Mouse (Mus musculus): ENCODE results near the gene Fgd4.
"Not testable (repeated sequence)": the region's sequence is repeated elsewhere in the genome, so short reads cannot be mapped to it uniquely, and the experiment has no call there.

Fgd4 gene

DNA sequence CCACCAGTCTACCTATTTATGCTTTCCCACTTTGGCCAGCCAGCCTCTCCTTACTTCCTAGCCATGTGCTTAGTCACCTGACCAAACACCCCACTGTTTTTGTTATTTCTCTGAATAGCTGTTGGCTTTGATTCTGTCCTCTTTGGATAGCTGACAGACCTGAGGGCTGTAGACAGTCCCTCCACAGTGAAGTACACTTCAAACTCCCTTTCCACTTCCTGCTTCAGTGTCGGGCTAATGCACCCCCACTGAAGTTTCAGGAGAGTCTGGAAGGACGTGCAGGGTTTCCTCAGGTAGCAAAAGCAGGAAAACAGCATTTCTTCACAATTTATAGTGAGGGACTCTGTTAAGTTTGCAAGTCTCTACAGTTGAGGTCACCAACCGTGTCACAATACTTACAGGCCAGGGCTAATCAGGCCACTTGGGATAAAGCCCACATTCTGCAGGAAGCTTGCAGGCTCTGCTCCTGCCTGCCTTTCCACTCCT, 57.4 kb downstream of the Fgd4 start:
- ATAC-seq (ENCODE audit: low TSS enrichment), result no peak

DNA sequence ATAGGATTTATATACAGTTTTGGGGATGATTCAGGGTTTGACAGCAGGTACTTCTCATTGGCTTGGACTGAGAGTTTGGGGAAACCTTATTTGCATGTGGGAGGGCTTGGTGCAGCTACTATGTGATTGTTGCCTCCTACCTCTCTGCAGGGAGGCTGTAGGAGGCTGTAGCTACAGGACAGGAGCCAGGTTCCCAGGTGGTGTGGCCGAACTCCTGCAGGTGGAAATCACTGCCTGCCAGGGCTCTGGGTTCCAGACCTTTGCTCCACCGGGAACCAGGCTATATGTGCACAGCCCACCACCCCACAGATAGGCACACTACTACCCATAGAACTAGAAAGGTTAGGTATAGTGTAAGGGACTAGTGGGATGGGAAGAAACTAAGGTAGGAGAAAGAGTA, 61.0 kb downstream of the Fgd4 start:
- ATAC-seq (ENCODE audit: low TSS enrichment), result not testable (repeated sequence)

DNA sequence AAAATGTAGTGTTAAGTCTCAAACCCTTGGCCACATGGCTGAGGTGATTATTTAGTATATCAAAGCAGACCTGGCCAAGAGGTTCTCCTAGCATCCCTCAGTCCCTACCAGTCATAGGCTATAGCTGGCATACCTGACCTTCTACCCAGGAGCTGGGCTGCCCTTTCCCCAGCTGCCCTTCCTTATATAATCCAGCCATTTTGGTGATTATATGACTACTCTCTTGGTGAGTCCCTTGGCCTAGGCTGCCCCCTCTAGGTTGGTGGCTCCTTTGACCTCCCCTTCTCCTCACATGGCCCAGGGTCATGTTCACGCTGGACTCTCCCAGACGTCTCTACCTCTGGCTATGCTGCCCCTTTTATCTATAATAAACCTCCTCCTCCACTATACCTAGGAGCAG, 65.1 kb downstream of the Fgd4 start:
- ATAC-seq (ENCODE audit: low TSS enrichment), result no peak

DNA sequence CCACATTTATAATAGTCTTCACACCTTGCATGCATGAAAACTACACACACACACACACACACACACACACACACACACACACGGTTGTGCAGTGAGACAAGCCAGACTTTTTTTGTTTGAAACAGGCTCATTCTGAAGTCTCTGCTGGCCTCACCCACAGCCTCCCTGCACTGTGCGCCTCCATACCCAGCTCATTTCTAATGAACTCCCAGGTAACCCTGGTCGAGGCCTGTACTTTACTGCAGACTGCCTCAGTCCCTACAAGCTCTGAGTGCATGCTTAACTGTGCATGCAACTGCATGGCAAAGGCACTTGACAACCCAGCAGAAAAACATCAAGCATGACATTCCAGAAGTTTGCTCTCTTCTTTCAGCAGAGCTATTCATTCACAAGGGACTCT, 72.3 kb downstream of the Fgd4 start:
- ATAC-seq (ENCODE audit: low TSS enrichment), result no peak

DNA sequence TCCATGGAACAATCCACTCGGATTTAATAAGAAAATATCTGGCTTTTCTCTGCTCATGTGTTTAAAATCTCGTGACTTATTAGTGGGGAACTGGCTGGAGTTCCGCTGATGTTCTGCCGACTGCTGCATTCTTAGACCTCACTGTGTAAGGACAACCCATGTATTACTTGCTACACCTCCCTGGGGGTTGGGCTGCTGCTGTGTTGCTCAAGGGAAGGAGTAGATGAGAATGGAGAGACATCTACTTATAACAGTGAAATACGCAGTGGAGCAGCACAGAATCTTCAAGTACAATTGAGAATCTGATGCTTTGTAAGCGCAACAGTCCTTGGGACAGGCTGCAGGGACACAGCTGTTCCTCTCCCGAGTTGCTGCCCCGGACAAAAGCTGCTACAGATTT, 73.1 kb downstream of the Fgd4 start:
- ATAC-seq (ENCODE audit: low TSS enrichment), result peak; percentile 84

DNA sequence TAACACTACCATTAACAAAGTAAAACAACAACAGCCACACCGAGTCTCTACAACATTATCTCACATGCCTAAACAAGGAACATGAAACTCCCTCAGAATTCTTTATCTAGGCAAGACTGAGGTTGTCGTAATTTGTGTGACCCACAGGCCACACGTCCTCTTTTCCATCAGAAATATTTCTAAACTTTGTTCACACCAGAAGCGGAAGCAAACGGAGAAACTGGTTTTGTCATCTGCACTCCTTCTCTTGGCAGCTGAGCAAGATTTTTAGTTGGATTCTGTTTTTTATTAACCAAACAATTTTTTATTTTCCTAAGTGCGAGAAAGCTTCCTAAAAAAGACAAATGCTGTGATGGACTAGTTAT, 73.6 kb downstream of the Fgd4 start:
- no peak for ATAC-seq (ENCODE audit: low TSS enrichment)

DNA sequence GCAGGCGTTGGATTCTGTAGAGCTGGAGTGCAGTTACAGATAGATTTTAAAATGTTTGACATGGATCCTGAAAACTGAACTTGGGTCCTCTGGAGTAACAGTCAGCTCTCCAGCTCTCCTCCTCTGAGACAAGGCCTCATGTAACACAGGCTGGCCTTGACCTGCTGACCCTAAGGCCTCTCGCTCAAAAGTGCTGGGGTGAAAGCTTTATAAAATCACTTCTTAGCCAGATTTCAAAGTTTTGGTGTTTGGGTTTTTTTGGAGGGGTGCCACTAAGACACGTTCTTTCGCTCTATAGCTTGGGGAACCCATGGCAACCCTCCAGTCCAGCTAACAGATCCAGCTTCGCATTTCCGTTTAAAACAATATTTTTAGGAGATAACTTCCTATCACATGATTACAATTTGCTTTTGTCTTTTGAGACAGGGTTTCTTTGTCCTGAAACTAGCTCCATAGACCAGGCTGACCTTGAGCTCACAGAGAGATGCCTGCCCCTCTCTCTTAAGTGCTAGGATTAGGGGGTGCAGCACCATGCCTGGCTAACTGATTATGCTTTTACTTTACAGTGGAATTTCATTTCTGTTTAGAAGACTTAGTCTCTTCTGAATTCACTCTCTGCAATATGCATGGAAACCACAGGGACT, 74.1 kb downstream of the Fgd4 start:
- no peak for ATAC-seq (ENCODE audit: low TSS enrichment)

DNA sequence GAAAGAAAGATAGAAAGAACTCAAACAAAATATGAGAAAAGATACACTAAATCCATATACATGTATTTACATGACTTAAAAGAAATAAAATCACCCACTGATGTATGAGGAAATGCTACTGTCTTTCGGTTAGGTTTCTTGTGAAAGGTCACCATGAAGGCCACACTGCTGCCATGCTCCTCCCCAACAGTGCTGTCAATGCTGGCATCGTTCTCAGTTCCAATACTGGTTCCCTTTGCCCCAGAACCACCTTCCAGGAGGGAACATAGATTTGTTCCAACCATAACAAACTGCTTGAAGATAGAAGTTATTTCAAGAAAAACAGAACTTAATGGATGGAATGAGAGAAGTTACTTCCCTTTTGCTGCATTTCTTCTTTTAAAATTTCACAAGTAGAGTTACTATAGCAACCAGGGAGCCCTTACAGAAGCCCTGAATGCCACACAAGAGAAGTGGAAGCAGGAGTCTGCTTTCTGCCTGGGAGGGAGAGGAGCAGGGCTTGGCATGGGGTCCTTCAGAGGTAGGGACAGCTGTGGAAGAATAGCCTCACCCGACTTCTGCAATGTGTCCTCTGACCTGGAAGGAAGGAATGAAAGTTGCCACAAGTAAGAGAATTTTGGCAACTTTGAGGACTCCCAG, 75.0 kb downstream of the Fgd4 start:
- peak; percentile 78 for ATAC-seq (ENCODE audit: low TSS enrichment)

DNA sequence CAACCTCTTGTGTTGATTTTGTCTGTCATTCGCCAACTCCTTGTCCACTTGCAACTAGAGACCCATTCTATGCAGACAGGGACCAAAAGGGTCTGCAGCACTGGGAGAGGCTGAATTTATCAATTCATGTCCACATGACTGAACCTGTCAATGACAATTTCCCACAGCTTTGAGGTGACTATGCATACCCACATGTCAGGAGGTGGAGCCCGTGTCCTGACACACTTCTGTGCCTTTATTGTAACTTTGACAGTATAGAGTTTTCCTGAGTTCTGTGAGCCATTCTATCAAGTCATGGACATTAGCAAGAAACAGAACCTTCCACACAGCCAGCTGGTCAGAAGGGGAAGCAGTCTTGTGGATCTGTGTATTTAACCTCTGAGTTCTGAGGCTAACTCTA, 76.7 kb downstream of the Fgd4 start:
- no peak for ATAC-seq (ENCODE audit: low TSS enrichment)

DNA sequence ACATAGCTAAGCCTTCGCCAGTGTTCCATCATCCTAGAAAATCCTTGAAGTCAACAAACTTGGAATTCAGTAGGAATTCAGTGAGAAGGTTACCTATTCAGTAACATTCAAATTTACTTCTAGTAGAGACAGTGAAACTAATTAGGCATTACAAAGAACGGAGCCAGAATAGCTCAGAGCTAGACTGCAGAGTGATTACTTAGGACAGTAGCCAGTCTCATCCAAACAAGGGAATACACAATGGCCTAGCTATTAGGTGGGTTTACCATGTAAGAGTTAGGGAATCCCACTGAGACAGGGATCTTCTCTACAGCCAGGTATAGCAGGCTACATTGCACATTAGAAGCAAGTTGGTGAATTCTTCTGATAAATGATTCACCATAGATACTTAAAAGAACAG, 77.5 kb downstream of the Fgd4 start:
- ATAC-seq (ENCODE audit: low TSS enrichment), result not testable (repeated sequence)

DNA sequence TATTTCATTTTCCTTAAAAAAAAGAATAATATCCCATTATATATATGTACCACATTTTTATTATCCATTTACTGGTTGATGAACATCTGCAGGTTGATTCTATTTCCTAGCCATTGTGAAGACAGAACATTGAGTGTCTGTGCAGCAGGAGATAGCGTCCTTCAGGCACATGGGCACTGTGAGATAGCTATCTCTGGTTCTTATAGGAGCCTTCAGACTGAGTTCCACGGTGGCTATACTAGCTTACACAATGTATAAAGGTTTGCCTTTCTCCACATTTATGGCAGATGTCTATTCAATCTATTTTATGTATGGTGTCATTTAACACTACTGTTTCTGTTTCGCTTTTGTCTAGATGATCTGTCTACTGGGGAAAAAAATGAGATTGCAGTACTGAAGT, 98.9 kb downstream of the Fgd4 start:
- no peak for ATAC-seq (ENCODE audit: low TSS enrichment)

DNA sequence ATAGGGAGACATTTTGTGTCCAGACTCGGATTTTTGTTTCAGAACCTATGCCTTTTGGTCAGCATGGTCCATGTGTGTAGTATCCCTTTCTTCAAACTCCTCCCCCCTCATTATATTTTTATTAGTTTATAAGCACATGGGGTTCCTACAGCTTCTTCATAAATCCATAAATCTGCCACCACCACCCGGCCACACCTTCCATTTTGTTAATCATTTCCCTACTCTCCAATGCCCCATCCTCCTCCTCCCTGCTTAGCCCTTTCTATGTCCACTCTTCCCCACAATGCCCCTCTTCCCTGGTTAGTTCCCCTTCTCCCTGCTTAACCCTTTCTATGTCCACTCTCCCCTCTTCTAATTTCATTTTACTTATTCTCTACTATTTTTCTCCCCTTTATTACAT, 99.4 kb downstream of the Fgd4 start:
- ATAC-seq (ENCODE audit: low TSS enrichment), result no peak

DNA sequence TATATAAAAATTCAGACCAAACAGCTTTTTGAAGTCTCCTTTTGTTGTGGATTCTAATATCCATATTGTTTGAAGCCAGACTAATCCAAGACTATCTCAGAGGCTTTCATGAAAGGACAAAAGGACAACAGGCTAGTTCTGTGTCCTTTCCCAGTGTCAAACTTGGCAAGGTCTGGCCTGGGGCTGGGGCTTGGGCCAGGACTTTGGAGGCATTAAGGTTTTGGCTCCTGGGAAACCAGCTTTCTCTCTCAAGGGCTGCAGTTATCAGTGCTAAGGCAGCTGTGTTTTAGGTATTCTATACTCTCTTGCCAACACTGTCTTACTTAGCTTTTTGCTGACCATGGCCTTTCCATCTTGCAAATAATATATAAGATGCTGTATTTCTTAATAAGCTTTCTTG, 101.6 kb downstream of the Fgd4 start:
- ATAC-seq (ENCODE audit: low TSS enrichment), result no peak

DNA sequence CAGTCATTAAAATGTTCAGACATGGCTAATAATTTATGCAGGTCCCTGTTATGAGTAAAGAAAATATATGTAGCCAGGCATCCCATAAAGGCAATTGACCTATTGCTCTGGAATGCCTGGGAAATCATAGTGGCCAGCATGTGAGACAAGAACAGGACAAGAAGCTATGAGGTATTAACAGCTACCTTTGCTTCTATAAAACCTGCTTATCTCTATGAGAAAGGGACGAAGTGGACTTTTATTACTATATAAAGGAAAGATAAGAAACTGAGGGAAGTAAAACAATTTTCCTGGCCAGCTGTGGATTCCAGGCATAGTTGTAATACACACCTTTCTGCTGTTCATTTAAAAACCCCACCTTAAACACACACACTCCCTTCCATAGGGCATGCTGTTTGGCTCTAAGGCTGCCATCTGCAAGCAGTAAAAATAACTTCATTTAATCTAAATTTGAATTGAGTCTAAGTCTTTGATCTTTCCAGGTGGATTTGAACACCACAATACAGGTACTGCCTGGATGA, 114.8 kb downstream of the Fgd4 start:
- ATAC-seq (ENCODE audit: low TSS enrichment), result no peak

DNA sequence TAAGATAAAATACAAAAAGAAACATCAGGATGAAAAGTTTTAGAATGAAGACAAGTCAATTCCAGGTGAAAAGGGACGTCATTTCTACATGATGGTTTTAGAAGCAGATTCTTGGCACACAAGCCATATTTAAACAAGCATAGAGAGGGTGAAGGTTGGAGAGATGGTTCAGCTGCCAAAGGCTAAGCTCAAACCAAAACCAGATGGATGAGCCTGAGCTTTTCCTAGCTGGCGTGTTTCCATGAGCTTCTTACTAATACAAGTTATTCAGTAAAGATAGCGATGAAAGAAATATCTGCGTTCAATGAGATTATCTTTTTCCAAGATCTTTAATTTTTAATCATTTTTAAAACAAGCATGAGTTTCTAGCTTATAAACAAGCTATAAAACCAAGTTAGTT, 115.7 kb downstream of the Fgd4 start:
- no peak for ATAC-seq (ENCODE audit: low TSS enrichment)

DNA sequence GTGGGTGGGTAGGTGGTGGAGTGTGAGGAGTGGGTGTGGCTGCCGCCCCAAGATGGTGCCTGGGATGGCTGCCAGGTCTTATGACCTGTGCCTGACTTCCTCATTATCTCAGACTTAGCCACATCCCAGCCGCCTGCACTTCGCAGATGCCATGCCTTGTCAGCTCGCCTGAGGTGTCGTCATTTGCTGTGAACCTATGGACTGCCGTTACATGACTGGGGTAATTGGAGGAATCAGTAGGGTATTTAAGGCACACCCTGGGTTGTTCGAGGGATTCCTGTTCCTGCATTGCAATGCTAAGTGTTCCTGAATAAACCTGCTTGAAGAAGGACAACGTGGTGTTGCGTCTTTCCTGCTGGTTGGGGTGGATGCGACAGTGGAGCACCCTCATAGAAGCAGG, 126.9 kb downstream of the Fgd4 start:
- ATAC-seq (ENCODE audit: low TSS enrichment), result not testable (repeated sequence)

DNA sequence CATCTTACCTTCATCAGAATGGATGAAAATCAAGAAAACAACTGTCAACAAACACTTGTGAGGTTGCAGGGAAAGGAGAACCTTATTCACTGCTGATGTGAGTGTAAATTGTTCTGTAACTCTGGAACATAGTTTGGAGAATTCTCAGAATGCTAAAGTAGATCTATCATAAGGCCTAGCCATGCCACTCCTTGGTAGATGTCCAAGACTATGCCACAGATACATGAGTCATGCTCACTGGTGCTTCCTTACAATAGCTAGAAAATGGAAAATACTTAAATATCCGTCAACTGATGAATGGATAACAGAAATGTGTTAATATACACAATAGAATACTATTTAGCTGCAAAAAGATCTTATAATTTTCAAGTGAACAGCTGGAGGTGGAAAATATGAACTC, 150.3 kb downstream of the Fgd4 start:
- ATAC-seq (ENCODE audit: low TSS enrichment), result peak; percentile 52; the same call in 1 of the 2 replicates

DNA sequence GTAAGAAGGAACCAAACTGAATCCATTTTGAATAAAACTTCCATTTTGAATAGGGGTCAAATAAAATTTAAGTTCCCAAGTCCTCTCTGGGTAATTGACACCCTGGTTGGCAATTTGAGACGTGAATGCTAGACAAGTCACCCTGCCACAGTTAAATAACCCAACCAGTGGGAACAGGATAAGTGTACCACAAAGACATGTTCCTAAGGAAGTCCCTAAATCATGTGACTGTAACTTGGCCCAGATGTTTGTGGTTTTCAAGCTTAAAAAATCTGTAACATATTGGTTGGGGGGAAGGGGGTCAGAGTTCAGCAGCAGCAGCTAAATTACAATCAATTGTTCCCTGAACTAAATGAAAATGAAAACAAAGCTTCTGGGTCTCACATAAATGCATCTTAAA, 161.9 kb downstream of the Fgd4 start:
- ATAC-seq (ENCODE audit: low TSS enrichment), result no peak

DNA sequence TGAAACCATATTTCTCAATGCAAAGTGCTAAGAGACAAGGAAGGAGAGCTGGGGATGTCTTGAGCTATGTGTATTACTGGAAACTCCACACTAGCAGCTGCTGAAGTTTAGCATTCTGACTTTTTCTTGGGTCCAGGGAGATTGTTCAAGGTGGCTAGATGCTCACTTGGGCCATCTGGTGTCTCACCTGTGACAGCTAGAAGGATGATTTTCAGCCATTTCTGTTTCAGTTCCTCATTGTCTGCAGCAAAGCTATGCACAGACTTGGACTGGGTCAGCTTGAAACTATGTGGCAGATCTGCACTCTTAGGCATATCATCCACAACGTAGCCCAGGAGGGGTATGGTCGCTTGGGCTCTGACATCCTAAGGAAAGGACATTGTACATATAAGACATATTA, 177.9 kb downstream of the Fgd4 start:
- no peak for ATAC-seq (ENCODE audit: low TSS enrichment)

DNA sequence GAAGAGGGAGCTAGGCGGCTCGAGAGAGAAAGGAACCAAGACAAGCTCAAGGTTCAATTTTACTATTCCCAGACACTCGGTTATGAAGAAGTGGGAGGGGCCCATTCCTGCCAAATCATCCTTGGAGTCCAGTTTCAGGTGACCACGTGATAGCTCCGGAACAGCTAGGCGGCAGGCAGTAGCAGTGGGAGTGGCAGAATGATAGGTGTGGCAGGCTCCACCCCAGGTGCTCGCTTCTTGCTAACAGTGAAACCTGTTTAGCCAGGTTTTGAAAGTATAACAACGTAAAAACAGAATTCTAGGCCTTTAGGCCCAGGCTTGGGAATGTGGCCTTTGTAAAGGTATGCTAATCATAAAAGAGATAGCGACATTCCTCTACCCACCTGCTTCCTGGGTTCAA, 233.1 kb downstream of the Fgd4 start:
- not testable (repeated sequence) for ATAC-seq (ENCODE audit: low TSS enrichment)
